Mouse (Mus musculus) heart, embryonic 14.5 days (tissue): ENCODE results near the gene Lrrc4. TPM values are rescaled to one million over a fixed set of nuclear protein-coding genes. Genes with fewer than 3 reads are reported as not detected.

Experiments
- ATAC-seq: fragments of 200-750 bp; cut with Nextera tagmentation; 2 replicates; pipeline ENCODE4 v1.8.0; 2017; ENCODE audit warnings: low read depth, moderate TSS enrichment; ENCODE audit not compliant: insufficient number of reproducible peaks, insufficient read depth, low FRiP score
- H3K27ac ChIP-seq, 2 experiments: fragments of 200-500 bp in 1 of 2; fragments of 300-500 bp in 1 of 2; sonication (generic) in 1 of 2; replicated peaks in 1 of 2; 2 replicates each; pipeline ENCODE4 v1.5.1; 2012 to 2014; ENCODE audit warnings: low read depth in 2 of 2, low read length in 2 of 2, control low read depth in 1 of 2, mild to moderate bottlenecking in 1 of 2, mixed read lengths in 1 of 2; ENCODE audit not compliant: control insufficient read depth in 1 of 2, insufficient read depth in 1 of 2
- H3K27me3 ChIP-seq: fragments of 300-500 bp; sonication (generic); 2 replicates; pipeline ENCODE4 v1.6.1; 2014; ENCODE audit warnings: mild to moderate bottlenecking, low read length, control low read depth; ENCODE audit not compliant: control insufficient read depth, insufficient read depth
- H3K36me3 ChIP-seq: fragments of 300-500 bp; sonication (generic); 2 replicates; pipeline ENCODE4 v1.6.1; 2014; ENCODE audit warnings: mild to moderate bottlenecking, control low read depth, low read length, mixed read lengths; ENCODE audit not compliant: control insufficient read depth, insufficient read depth
- H3K4me1 ChIP-seq, 2 experiments: fragments of 200-500 bp in 1 of 2; fragments of 300-500 bp in 1 of 2; sonication (generic) in 1 of 2; 2 replicates each; pipeline ENCODE4 v1.6.1; 2012 to 2014; ENCODE audit warnings: low read length in 2 of 2, control low read depth in 1 of 2, mixed read lengths in 1 of 2; ENCODE audit not compliant: control insufficient read depth in 2 of 2, insufficient read depth in 2 of 2
- H3K4me2 ChIP-seq: fragments of 300-500 bp; sonication (generic); 2 replicates; pipeline ENCODE4 v1.6.1; 2014; ENCODE audit warnings: mild to moderate bottlenecking, low read length
- H3K4me3 ChIP-seq, 2 experiments: fragments of 200-500 bp in 1 of 2; fragments of 300-500 bp in 1 of 2; sonication (generic) in 1 of 2; 2 replicates each; pipeline ENCODE4 v1.5.1; 2012 to 2014; ENCODE audit warnings: low read length in 2 of 2, mild to moderate bottlenecking in 2 of 2, control low read depth in 1 of 2, low read depth in 1 of 2, moderate library complexity in 1 of 2; ENCODE audit not compliant: control insufficient read depth in 1 of 2, insufficient read depth in 1 of 2
- H3K9ac ChIP-seq: fragments of 300-500 bp; sonication (generic); 2 replicates; pipeline ENCODE4 v1.6.1; 2014; ENCODE audit warnings: mild to moderate bottlenecking, low read length
- H3K9me3 ChIP-seq: fragments of 300-500 bp; sonication (generic); 2 replicates; pipeline ENCODE4 v1.6.1; 2016; ENCODE audit warnings: low read length, control low read depth; ENCODE audit not compliant: control insufficient read depth
- WGBS: fragments of 180-500 bp; shearing (Covaris S2); extraction: QIAGEN DNeasy Blood & Tissue Kit; methylation state at CpG from one replicate; pipeline ENCODE4 v1.1.7; 2014; 5-methylcytosine and 5-hydroxymethylcytosine counted together
- polyA plus RNA-seq: library from polyadenylated mRNA; unstranded; fragments of >200 nt; fragmentation: Nextera tagmentation; extraction: Ambion mirVana; gene quantifications from 2 replicates; pipeline ENCODE4 v1.2.1, GENCODE M21; 2014

Lrrc4 gene
- polyA plus RNA-seq, 1 experiment from 2014 or later: 0.45 TPM

DNA sequence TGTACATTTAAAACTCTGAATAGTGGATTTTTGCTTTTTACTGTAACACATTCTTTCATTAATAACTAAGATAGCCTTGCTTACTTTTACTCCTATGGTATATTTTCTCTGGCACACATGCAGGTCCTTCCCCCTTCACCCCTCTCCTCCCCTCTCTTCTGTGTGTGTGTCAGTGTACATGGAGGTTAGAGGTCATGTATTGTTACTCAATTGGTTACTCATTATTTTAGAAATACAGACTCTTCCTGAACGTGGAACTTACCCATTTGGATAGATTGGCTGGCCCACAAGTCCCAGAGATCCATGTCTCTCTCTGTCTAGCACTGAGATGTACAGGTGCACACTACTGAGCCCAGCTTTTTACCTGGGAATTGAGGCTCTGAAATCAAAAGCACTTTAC, 196.5 kb downstream of the Lrrc4 start:
- Histone ChIP-seq H3K4me3 (no peak overlapping the region), H3K4me1 (peaks cover 6 to 37% of the 10 kb centered on the region in 2 experiments), H3K36me3 (no peaks in the 10 kb centered on the region), H3K27ac (no peak overlapping the region), H3K9me3 (no peaks in the 10 kb centered on the region), H3K9ac (no peak overlapping the region), H3K4me2 (no peak overlapping the region), H3K27me3 (no peaks in the 10 kb centered on the region)
- ATAC-seq: no peak
- 76% methylated on average over 1 of the region's 1 CpGs for WGBS

DNA sequence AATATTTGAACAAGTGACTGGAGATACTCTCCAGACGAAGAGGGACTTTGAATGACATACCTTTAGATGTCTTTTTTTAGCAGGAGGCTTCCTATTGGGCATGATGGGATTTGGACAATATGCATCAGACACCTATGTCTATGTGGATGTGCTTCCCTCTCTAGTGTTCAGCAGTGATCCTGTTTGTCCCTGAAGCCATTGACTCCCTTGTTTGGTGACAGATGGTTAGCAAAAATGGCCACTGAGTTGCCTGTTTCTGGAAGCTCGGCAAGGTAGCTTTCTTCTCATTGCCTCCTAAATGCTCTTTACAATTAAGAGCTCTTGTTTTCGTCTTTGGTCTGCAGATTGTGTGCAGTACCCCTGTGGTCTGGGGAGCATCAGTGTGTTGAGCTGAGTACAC, 197.9 kb downstream of the Lrrc4 start:
- Histone ChIP-seq H3K4me1 (peaks cover 6 to 37% of the 10 kb centered on the region in 2 experiments), H3K9ac (no peak overlapping the region), H3K4me3 (no peak overlapping the region), H3K27ac (no peak overlapping the region; a peak in 1 of 4 replicates), H3K4me2 (no peak overlapping the region), H3K9me3 (no peaks in the 10 kb centered on the region), H3K27me3 (no peaks in the 10 kb centered on the region), H3K36me3 (no peaks in the 10 kb centered on the region)
- WGBS: 53% methylated on average over 3 of the region's 3 CpGs
- ATAC-seq: no peak

- Histone ChIP-seq H3K4me1 (peaks cover 6 to 39% of the 10 kb centered on the region in 2 experiments), H3K9me3 (no peaks in the 10 kb centered on the region), H3K27me3 (no peaks in the 10 kb centered on the region), H3K9ac (no peak overlapping the region), H3K4me2 (no peak overlapping the region), H3K27ac (peak overlapping the region; percentile 6 to 72; a peak in 3 of 4 replicates), H3K36me3 (no peaks in the 10 kb centered on the region), H3K4me3 (no peak overlapping the region)
- ATAC-seq: no peak
- 17% methylated on average over 2 of the region's 2 CpGs for WGBS
Measured at GRCm38 (mm10) chr6:28633120-28633519, 198.4 kb downstream of the Lrrc4 start.

DNA sequence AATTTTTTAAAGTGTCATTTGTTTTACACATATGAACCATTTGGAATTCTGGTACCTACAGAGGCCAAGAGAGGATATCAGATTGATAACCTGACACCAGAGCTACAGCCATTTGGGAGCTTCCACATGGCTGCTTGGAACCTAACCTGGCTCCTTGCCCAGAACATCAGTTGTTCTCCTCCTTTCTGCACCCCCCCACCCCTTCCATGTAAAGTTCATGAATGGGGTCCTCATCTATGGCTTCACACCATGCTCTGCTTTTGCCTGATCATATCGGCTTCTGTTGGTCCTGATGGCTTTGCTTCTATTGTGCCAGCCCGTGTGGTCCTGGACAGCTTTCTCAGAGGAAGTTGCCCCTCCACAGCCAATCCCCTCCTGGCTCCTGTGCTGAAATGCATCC, 200.6 kb downstream of the Lrrc4 start:
- Histone ChIP-seq H3K9ac (no peak overlapping the region), H3K4me1 (peaks cover 6 to 31% of the 10 kb centered on the region in 2 experiments), H3K27ac (no peak overlapping the region), H3K4me3 (no peak overlapping the region), H3K4me2 (no peak overlapping the region), H3K27me3 (no peaks in the 10 kb centered on the region), H3K9me3 (no peaks in the 10 kb centered on the region), H3K36me3 (peaks cover 11% of the 10 kb centered on the region)
- 72% methylated on average over 2 of the region's 2 CpGs for WGBS
- ATAC-seq: no peak

DNA sequence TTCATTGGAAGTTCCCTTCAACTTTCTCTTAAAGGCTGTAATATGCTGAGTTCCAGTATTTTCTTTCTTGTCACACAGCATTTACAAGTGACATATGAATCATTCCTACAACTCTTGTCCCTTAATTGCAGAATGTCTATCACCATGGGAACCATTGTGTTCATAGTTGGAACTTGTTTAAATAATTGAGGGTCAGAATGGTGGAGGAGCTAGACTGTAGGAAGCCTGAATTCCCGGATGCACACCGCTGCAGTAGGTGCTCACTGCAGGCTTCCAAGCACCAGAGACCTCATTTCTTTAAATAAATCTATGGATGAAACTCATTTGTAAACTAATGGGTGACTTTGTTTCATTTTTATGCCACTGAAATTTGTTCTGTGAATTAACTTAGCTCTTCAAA, 201.7 kb downstream of the Lrrc4 start:
- WGBS: 92% methylated on average over 2 of the region's 2 CpGs
- Histone ChIP-seq H3K27me3 (no peaks in the 10 kb centered on the region), H3K9ac (no peak overlapping the region), H3K9me3 (no peaks in the 10 kb centered on the region), H3K4me2 (no peak overlapping the region), H3K4me1 (peaks cover 6 to 22% of the 10 kb centered on the region in 2 experiments), H3K27ac (no peak overlapping the region), H3K36me3 (peaks cover 12% of the 10 kb centered on the region), H3K4me3 (no peak overlapping the region)
- ATAC-seq: no peak

GRCm38 (mm10) chr6:28628408-28628807, 203.1 kb downstream of the Lrrc4 start:
- Histone ChIP-seq H3K36me3 (peaks cover 12% of the 10 kb centered on the region), H3K4me2 (no peak overlapping the region), H3K27me3 (no peaks in the 10 kb centered on the region), H3K27ac (no peak overlapping the region), H3K4me3 (no peak overlapping the region), H3K9me3 (no peaks in the 10 kb centered on the region), H3K4me1 (peaks cover 6 to 17% of the 10 kb centered on the region in 2 experiments), H3K9ac (no peak overlapping the region)
- WGBS: 28% methylated on average over 1 of the region's 1 CpGs
- ATAC-seq: no peak

GRCm38 (mm10) chr6:28622963-28623362, 208.6 kb downstream of the Lrrc4 start:
- H3K4me3 ChIP-seq: no peak overlapping the region
- H3K27me3 ChIP-seq: no peaks in the 10 kb centered on the region
- peaks cover 12% of the 10 kb centered on the region for H3K36me3 ChIP-seq
- H3K9ac ChIP-seq: no peak overlapping the region
- H3K4me1 ChIP-seq: peaks cover 19 to 48% of the 10 kb centered on the region in 2 experiments
- no peaks in the 10 kb centered on the region for H3K9me3 ChIP-seq
- H3K4me2 ChIP-seq: no peak overlapping the region
- 74% methylated on average over 3 of the region's 3 CpGs for WGBS
- H3K27ac ChIP-seq: no peak overlapping the region
- ATAC-seq: no peak

DNA sequence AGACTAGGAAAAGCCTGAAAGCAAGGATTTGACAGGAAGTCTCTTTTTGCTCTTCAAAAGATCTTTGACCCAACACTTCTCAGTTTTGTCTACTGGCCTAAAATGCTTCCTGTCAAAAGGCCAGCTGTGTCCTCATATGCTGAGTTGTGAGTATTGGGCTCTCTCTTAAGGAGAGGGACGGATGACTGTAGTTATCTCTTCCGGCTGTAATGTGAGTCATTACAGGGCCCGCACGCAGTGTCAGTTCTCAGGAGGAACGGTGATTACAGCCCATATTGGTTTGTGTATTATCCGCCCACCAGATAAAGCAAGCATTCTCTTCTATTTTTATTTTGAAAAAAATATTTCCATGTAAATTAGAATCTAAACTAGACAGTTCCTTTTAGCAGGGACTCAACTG, 209.0 kb downstream of the Lrrc4 start:
- H3K27me3 ChIP-seq: no peaks in the 10 kb centered on the region
- H3K4me1 ChIP-seq: peaks cover 21 to 52% of the 10 kb centered on the region in 2 experiments
- 9% methylated on average over 6 of the region's 6 CpGs for WGBS
- H3K4me3 ChIP-seq: no peak overlapping the region
- ATAC-seq: 0 out of 2 replicates have a peak, but pooled peaks have one; percentile 59
- H3K9ac ChIP-seq: no peak overlapping the region
- no peaks in the 10 kb centered on the region for H3K9me3 ChIP-seq
- no peak overlapping the region for H3K4me2 ChIP-seq
- H3K36me3 ChIP-seq: peaks cover 12% of the 10 kb centered on the region
- peak overlapping the region in 1 of 2 experiments; percentile 10; a peak in 2 of 4 replicates for H3K27ac ChIP-seq
